Mouse (Mus musculus): ENCODE results near the gene 4933425L06Rik. TPM values are rescaled to one million over a fixed set of nuclear protein-coding genes. Genes with fewer than 3 reads are reported as not detected.

The 4933425L06Rik gene
- polyA plus RNA-seq, 1 experiment from 2014 or later, result not detected

DNA sequence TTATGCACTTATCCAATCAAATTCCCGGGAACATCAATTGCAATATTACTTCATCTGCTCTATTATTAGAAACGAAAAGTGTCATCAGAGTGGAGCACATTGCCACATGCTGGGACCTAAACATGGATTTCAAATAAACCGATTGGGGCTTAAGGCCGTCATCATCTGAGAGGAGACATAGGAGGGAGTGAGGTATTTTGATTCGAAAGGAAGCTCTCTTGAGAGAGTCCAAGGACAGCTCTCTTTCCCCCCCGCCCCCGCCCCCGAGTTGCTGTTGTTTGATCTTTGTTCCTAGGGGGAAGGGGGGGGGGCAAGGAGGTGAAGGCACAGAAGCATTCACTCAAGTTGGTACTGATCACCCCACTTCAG is 27.0 kb upstream of the 4933425L06Rik start:
- H3K9ac ChIP-seq (ENCODE audit: low read depth, low read length), result peak overlapping the region; percentile 73
- H3K4me2 ChIP-seq (ENCODE audit: low read length), result peak overlapping the region; percentile 67
- 0% methylated on average over 8 of the region's 8 CpGs for WGBS
- H3K9me3 ChIP-seq (replicated peaks; ENCODE audit: control insufficient read depth, low read length, poor library complexity, severe bottlenecking), result no peaks in the 10 kb centered on the region
- H3K36me3 ChIP-seq (ENCODE audit: control insufficient read depth, insufficient read depth, low read length), result no peaks in the 10 kb centered on the region
- no peaks in the 10 kb centered on the region for H3K27me3 ChIP-seq (ENCODE audit: control insufficient read depth, insufficient read depth, low read depth, low read length)
- H3K27ac ChIP-seq (ENCODE audit: low read length), result peak overlapping the region; percentile 91
- peak; percentile 59 for ATAC-seq
- H3K4me3 ChIP-seq (ENCODE audit: low read depth, low read length), result peak overlapping the region; percentile 66
- H3K4me1 ChIP-seq (ENCODE audit: control insufficient read depth, insufficient read depth, low read length), result peaks cover 19% of the 10 kb centered on the region

DNA sequence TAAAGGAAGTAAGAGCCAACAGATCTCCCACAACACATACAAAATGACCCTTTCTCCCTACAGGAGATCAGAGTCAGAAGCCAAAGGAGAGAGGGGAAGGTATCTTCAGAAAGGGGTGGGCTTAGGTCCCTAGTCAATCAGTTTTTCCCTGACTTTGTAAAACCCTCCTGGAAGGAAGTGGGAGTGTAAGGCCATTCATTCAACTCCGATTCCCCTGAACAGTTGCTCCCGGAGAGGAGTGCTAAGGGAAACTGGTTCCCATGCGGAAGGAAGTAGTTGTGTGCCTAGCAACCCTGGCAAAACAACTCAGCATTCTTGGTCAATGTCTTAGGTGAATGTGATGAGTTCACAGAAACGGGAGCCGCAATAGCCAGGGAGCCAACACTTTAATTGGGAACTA is 26.5 kb upstream of the 4933425L06Rik start:
- peak overlapping the region; percentile 91 for H3K27ac ChIP-seq (ENCODE audit: low read length)
- H3K9me3 ChIP-seq (replicated peaks; ENCODE audit: control insufficient read depth, low read length, poor library complexity, severe bottlenecking), result no peaks in the 10 kb centered on the region
- no peak for ATAC-seq
- peak overlapping the region; percentile 67 for H3K4me2 ChIP-seq (ENCODE audit: low read length)
- peak overlapping the region; percentile 66 for H3K4me3 ChIP-seq (ENCODE audit: low read depth, low read length)
- H3K9ac ChIP-seq (ENCODE audit: low read depth, low read length), result no peak overlapping the region; the same call in 1 of the 2 replicates
- WGBS, result 25% methylated on average over 5 of the region's 5 CpGs
- peaks cover 19% of the 10 kb centered on the region for H3K4me1 ChIP-seq (ENCODE audit: control insufficient read depth, insufficient read depth, low read length)
- no peaks in the 10 kb centered on the region for H3K27me3 ChIP-seq (ENCODE audit: control insufficient read depth, insufficient read depth, low read depth, low read length)
- H3K36me3 ChIP-seq (ENCODE audit: control insufficient read depth, insufficient read depth, low read length), result no peaks in the 10 kb centered on the region

DNA sequence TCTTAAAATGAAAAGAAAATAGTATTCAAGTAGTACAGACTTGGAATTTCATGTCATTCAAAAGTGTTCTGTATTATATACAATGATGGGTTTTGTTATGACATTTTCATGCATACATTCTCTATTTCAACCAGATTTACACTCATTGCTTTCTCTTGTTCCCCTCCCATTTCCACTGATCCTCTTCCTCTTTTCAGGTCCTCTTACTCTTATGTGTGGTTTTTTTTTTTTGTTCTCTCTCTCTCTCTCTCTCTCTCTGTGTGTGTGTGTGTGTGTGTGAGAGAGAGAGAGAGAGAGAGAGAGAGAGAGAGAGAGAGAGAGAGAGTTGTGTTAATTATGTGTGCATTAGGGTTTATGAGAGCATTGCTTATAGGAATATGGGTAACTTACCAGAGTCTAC is 15.8 kb upstream of the 4933425L06Rik start:
- H3K36me3 ChIP-seq (ENCODE audit: control insufficient read depth, insufficient read depth, low read length), result no peaks in the 10 kb centered on the region
- no peak overlapping the region for H3K4me2 ChIP-seq (ENCODE audit: low read length)
- H3K27ac ChIP-seq (ENCODE audit: low read length), result no peak overlapping the region
- no peak overlapping the region for H3K9ac ChIP-seq (ENCODE audit: low read depth, low read length)
- H3K27me3 ChIP-seq (ENCODE audit: control insufficient read depth, insufficient read depth, low read depth, low read length), result no peaks in the 10 kb centered on the region
- no peak for ATAC-seq
- H3K4me3 ChIP-seq (ENCODE audit: low read depth, low read length), result no peak overlapping the region
- H3K9me3 ChIP-seq (replicated peaks; ENCODE audit: control insufficient read depth, low read length, poor library complexity, severe bottlenecking), result no peaks in the 10 kb centered on the region
- no peaks in the 10 kb centered on the region for H3K4me1 ChIP-seq (ENCODE audit: control insufficient read depth, insufficient read depth, low read length)

DNA sequence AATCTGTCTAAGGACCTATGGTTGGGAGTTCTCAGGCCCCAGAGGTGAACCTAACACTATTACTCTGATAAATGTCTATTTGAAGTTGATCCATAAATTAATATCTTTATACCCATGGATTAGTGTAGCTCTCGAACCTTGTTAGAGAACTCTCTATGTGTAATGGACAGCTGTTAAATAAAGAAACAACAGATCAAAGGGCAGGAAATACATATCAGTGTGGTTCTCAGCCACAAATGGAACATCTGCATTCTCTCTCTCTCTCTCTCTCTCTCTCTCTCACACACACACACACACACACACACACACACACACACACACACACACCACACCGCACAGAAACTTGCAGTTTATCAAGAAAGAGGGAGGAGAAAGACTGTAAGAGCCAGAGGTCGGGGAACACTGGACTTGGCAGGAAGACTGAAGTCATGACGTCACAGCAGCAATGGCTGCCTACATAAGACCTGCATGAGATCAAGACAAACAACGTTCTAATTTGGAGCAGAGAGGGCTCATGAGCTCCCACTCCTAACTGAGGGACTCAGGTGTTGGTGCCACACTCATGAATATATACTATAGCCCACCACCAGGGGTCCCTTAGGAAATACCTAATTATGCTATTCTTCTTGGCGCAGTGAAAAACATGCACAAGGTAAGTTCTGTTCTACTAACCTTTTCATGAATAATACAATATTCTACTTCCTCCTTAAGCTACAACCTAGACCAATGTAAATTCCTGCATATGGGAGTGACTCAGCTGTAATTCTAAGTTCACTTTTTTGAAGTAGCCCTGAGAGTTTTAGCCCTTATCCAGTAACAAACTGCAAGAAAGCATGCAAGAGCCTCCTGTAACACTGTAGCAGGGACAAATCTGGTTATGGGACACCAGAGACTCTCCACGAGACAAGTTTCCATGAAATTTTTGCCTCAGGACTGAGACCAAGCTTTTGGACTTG is 14.8 kb upstream of the 4933425L06Rik start:
- H3K9me3 ChIP-seq (replicated peaks; ENCODE audit: control insufficient read depth, low read length, poor library complexity, severe bottlenecking), result no peaks in the 10 kb centered on the region
- no peaks in the 10 kb centered on the region for H3K27me3 ChIP-seq (ENCODE audit: control insufficient read depth, insufficient read depth, low read depth, low read length)
- H3K36me3 ChIP-seq (ENCODE audit: control insufficient read depth, insufficient read depth, low read length), result no peaks in the 10 kb centered on the region
- no peak overlapping the region for H3K4me2 ChIP-seq (ENCODE audit: low read length)
- no peak overlapping the region for H3K27ac ChIP-seq (ENCODE audit: low read length)
- no peak overlapping the region for H3K4me3 ChIP-seq (ENCODE audit: low read depth, low read length)
- H3K9ac ChIP-seq (ENCODE audit: low read depth, low read length), result no peak overlapping the region
- ATAC-seq, result no peak
- WGBS, result 71% methylated on average over 6 of the region's 7 CpGs
- no peaks in the 10 kb centered on the region for H3K4me1 ChIP-seq (ENCODE audit: control insufficient read depth, insufficient read depth, low read length)

DNA sequence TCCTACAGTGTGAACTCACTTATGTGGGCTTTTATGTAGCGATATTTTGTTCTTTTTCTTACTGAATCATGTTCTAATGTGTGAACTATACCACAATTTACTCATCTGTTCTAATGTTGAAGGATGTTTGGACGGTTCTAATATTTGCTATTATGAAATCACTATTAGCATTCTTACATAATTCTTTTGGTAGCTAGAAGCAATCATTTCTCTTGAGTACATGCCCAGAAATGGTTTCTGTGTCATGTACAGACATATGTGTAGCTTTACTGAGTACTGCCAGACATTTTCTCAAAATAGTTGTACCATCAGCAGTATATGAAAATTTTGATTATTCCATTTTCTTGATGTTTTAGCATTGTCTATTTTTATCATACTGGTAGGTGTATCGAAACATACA is 7.4 kb downstream of the 4933425L06Rik start:
- no peaks in the 10 kb centered on the region for H3K27me3 ChIP-seq (ENCODE audit: control insufficient read depth, insufficient read depth, low read depth, low read length)
- no peak overlapping the region for H3K27ac ChIP-seq (ENCODE audit: low read length)
- no peaks in the 10 kb centered on the region for H3K36me3 ChIP-seq (ENCODE audit: control insufficient read depth, insufficient read depth, low read length)
- WGBS, result 96% methylated on average over 3 of the region's 3 CpGs
- H3K9ac ChIP-seq (ENCODE audit: low read depth, low read length), result no peak overlapping the region
- H3K4me2 ChIP-seq (ENCODE audit: low read length), result no peak overlapping the region
- no peak for ATAC-seq
- H3K4me3 ChIP-seq (ENCODE audit: low read depth, low read length), result no peak overlapping the region
- no peaks in the 10 kb centered on the region for H3K4me1 ChIP-seq (ENCODE audit: control insufficient read depth, insufficient read depth, low read length)
- H3K9me3 ChIP-seq (replicated peaks; ENCODE audit: control insufficient read depth, low read length, poor library complexity, severe bottlenecking), result no peaks in the 10 kb centered on the region

DNA sequence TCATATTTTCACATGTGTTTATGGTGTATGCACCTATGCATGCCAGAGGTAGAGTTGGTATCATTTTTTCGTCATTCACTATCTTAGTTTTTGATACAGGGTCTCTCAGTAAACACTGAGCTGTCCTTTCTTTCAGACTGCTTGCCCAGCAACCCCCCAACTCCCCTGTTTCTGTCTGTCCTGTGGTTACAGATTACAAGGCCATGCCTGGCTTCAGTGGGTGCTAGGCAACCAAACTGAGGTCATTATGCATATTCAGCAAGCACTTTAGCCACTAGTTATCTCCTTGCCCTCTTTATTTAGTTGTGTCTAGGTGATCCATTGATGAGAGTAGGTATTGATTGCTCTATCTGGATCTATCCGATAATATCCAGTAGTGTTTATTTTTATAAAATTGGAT is 14.4 kb downstream of the 4933425L06Rik start:
- Histone ChIP-seq H3K9ac (ENCODE audit: low read depth, low read length) (no peak overlapping the region), H3K36me3 (ENCODE audit: control insufficient read depth, insufficient read depth, low read length) (no peaks in the 10 kb centered on the region), H3K27ac (ENCODE audit: low read length) (no peak overlapping the region), H3K4me2 (ENCODE audit: low read length) (no peak overlapping the region), H3K9me3 (replicated peaks; ENCODE audit: control insufficient read depth, low read length, poor library complexity, severe bottlenecking) (no peaks in the 10 kb centered on the region), H3K27me3 (ENCODE audit: control insufficient read depth, insufficient read depth, low read depth, low read length) (no peaks in the 10 kb centered on the region), H3K4me1 (ENCODE audit: control insufficient read depth, insufficient read depth, low read length) (no peaks in the 10 kb centered on the region), H3K4me3 (ENCODE audit: low read depth, low read length) (no peak overlapping the region)
- WGBS, result 70% methylated on average over 2 of the region's 2 CpGs
- no peak for ATAC-seq

DNA sequence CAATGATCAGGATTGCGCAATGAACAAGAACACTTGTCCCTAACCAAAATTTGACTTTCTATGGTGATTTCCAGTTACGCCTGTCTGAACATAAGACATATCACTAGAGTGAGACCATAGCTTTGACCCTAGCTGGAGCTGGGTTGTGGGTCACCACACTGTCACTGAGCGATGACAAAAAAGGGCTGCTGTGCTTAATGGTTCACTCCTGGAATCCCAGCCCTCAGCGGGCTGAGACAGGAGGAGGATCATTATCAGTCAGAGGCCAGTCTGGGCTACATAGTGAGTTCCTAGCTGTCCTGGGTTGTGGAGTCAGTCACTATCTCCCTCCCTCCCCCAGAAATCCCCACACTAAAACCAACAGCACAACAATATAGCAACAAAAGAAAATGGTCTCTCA is 18.8 kb downstream of the 4933425L06Rik start:
- Histone ChIP-seq H3K36me3 (ENCODE audit: control insufficient read depth, insufficient read depth, low read length) (no peaks in the 10 kb centered on the region), H3K9me3 (replicated peaks; ENCODE audit: control insufficient read depth, low read length, poor library complexity, severe bottlenecking) (no peaks in the 10 kb centered on the region), H3K4me3 (ENCODE audit: low read depth, low read length) (no peak overlapping the region), H3K4me1 (ENCODE audit: control insufficient read depth, insufficient read depth, low read length) (no peaks in the 10 kb centered on the region), H3K27me3 (ENCODE audit: control insufficient read depth, insufficient read depth, low read depth, low read length) (no peaks in the 10 kb centered on the region), H3K27ac (ENCODE audit: low read length) (no peak overlapping the region), H3K9ac (ENCODE audit: low read depth, low read length) (no peak overlapping the region), H3K4me2 (ENCODE audit: low read length) (no peak overlapping the region)
- WGBS, result 80% methylated on average over 4 of the region's 4 CpGs
- ATAC-seq, result no peak

DNA sequence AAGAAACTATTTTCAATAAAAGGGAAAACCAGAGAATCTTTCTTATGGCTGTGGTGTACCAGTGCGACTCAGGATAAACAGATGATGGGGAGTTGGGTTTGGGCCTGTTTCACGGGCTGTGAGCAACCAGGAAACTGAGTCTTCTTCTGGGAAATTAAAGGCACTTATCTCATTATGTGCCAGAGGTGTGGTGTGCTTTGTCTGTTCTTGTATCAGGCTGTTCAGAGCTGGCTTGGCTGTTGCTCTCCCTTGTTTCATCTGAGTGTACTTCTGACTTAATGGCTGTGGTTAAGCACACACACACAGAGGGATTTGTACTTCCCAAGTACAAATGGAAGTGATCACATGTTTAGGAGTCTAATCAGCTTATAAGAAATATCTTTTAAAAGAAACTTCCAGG is 22.5 kb downstream of the 4933425L06Rik start:
- Histone ChIP-seq H3K9ac (ENCODE audit: low read depth, low read length) (no peak overlapping the region), H3K9me3 (replicated peaks; ENCODE audit: control insufficient read depth, low read length, poor library complexity, severe bottlenecking) (no peaks in the 10 kb centered on the region), H3K4me3 (ENCODE audit: low read depth, low read length) (no peak overlapping the region), H3K36me3 (ENCODE audit: control insufficient read depth, insufficient read depth, low read length) (no peaks in the 10 kb centered on the region), H3K27me3 (ENCODE audit: control insufficient read depth, insufficient read depth, low read depth, low read length) (no peaks in the 10 kb centered on the region), H3K4me1 (ENCODE audit: control insufficient read depth, insufficient read depth, low read length) (no peaks in the 10 kb centered on the region), H3K27ac (ENCODE audit: low read length) (no peak overlapping the region), H3K4me2 (ENCODE audit: low read length) (no peak overlapping the region)
- ATAC-seq, result no peak
- 89% methylated on average over 2 of the region's 2 CpGs for WGBS

DNA sequence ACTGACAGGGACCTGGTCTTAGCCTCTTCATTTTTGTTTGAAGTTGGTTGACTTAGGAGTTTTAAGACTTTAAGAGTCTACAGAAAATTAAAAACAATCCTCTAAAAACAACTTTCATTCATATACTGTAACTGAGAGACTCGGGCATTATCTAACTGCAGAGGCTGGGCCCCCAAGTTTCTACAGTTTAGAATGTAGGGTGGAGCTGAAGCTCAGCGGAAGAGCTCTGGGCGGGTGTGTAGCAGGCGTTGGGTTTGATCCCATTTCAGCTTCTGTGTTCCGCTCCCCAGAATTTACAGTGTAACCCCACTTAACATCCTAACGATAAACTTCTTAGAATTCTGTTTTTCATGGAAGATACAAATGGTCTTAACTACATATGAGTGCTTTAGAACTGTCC is 29.7 kb downstream of the 4933425L06Rik start:
- Histone ChIP-seq H3K4me1 (ENCODE audit: control insufficient read depth, insufficient read depth, low read length) (no peaks in the 10 kb centered on the region), H3K27me3 (ENCODE audit: control insufficient read depth, insufficient read depth, low read depth, low read length) (no peaks in the 10 kb centered on the region), H3K27ac (ENCODE audit: low read length) (no peak overlapping the region), H3K4me2 (ENCODE audit: low read length) (no peak overlapping the region), H3K36me3 (ENCODE audit: control insufficient read depth, insufficient read depth, low read length) (no peaks in the 10 kb centered on the region), H3K9me3 (replicated peaks; ENCODE audit: control insufficient read depth, low read length, poor library complexity, severe bottlenecking) (no peaks in the 10 kb centered on the region), H3K4me3 (ENCODE audit: low read depth, low read length) (no peak overlapping the region), H3K9ac (ENCODE audit: low read depth, low read length) (no peak overlapping the region)
- no peak for ATAC-seq
- 91% methylated on average over 6 of the region's 6 CpGs for WGBS
